Mouse (Mus musculus) mesoderm, embryonic 11.5 days (tissue): ENCODE measurements around the gene Rabgap1l.

Experiments
- DNase-seq: peaks from one replicate; pipeline ENCODE4 v3.0.0-alpha.2; 2012; ENCODE audit warnings: low read depth, low spot score

Rabgap1l gene

DNA sequence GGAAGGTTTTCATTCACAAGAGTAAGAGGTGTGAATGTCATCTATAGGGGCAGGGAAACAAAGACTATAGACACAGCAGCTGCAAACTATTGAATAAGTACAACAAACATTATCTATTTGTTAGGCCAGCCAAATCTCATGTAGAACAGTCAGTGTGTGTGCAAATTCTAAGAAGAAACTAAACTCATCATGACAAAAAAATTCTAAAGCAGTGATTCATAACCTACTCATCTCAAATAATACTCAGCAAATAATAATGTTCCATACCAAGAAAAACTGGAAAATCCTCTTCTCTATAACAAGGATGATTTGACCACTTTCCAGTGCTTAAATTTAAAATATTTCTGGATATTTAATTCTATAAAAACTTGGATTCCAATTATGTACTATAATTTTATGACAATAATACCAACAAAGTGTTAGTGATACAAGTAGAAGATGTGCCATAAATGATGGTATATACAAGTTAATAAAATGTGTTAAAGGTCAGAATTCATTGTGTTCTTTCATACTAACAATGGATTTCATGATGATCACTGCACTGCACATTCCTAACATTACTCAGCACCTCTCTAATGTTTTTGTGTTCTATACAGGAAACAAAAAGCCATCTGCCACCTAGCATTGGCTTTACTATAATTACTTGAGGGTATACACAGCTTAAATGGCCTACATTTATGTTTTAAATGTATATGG lies 196.6 kb downstream of the Rabgap1l start:
- no peak for DNase-seq

DNA sequence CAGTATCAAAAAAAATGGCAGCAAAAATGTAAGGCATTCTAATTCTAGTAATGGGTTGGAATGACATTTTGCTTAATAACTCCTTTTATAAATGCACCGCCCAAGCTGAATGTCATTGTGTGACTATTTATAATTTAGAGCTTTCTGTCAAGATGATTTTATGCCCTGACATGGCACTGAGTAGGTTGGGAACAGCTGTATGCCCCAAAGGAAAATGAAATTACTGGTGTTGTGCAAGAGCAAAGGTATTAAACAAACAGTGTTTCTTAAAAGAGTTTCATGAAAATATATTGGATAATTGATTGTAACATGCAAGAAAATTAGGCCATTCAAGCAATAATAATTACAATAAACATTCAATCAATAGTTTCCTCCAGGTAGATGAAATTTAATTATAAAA lies 198.4 kb downstream of the Rabgap1l start:
- no peak for DNase-seq

DNA sequence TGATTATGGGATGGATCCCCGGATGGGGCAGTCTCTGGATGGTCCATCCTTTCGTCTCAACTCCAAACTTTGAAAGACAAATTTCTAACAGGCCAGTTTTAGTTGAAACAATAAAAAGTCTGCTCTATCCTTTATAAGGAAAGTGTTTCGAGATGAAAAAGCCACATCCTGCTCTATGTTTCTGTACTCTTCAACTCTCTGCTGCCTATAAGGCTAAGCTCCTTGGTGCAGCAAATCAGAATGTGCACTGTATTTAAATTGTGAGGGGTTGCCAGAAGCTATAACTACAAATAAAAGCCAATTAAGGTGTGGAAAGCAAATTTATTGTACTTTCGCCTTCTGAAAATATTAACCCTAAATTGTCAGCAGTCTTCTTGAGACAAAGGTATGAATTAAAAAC lies 198.9 kb downstream of the Rabgap1l start:
- DNase-seq, result no peak

DNA sequence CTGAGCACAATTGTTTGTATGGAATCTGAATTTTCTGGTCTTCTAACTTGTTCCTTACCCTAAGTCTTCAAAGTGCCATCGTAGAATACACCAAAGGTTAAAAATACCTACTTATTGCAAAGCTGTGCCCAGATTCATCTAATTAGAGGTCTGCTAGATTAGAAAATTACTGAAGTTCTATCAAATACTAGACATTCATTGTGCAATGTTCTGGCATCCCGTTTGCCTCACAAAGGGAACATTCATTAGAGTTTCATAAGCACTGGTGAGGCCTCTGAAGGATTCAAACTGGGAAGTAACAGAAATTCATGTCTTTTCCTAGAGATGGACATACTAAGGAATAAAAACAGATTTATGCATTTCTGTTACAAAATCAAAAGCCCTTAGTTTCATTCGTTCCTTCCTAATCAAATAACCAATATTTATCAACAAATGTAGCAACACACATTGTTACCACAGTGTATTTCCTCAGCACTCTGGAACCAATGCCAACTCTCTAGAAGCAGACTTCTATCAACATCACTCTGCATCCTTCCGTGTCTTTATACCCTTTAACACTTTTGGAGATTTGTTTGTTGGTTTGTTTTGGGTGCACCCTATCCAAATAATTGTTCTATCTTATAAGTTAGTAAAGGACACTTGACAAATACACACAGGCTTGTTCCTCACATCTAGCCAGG lies 204.0 kb downstream of the Rabgap1l start:
- DNase-seq, result no peak

DNA sequence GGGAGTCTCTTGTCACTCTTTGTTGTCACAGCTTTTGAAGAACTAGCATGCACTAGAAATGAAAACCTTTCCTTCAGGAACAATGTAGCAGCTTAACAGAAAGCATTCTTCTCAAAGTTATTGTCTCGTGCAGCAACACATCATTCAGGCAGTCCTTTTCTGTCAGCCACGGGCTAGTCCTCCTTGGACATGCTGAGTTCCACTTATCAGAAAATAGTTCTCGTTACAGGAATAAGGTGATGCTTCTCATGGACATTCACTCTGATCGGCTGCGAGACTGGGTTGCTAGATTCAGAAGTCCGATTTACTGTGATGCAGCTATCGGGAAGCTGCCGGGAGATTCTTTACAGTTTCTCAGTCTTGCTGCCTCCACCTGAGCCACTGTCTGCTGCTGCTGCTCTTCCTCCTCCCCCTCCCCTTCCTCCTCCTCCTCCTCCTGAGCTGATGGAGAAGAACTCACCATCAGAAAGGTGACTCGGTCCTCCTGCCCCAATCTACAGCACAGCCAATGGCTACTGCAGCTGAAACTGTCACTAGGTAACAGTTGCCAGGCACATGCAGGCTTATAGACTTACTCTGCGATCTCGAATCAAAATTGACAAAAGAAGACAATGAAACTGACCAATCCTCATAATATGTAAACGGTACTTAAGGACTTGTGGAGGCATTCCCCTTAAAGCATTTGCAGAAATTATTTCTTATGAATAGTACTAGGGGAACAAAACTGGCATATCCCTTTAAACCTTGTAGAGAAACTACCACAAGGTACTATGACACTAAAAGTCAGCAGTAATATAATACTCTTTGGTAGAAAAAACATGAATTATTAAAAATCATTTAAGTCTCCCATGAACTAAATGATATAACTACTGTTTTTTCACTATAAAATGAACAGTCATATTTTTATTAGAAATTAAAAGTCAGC lies 213.4 kb downstream of the Rabgap1l start:
- DNase-seq, result no peak

DNA sequence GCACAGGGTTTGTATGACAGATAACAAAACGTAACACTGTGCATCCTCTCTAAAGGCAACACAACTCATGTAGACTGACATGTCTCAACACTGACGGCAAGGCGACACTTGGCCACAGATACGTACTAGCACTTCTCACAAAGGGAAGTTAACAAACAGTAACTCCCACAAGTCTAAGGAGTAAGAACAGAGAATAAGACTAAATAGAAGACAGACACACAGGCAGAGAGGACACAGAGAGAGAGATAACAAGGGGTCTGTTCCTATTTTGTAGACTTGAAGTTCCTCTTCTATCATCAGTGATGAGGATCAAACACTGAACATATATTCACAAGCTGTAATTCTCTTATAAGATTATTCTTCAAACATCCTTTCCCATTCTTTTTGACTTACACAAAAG lies 216.9 kb downstream of the Rabgap1l start:
- DNase-seq, result no peak

DNA sequence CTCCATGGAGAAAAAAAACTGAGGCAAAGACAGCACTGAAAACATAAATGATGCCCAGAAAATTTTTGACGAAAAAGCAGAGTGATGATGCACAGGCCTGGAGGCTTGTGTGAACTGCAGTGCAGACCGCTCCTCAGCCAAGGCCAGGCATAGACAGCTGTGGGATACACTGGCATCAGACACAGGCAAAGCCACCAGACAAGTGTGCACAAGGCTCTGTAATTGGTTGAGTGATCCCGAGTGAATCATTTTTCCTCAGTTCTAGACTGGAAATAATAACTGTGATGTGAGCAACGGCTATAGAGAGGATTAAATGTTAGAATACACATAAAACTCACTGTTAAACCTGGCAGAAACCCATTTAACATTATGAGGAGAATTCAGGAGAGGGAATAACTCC lies 219.0 kb downstream of the Rabgap1l start:
- DNase-seq, result no peak

DNA sequence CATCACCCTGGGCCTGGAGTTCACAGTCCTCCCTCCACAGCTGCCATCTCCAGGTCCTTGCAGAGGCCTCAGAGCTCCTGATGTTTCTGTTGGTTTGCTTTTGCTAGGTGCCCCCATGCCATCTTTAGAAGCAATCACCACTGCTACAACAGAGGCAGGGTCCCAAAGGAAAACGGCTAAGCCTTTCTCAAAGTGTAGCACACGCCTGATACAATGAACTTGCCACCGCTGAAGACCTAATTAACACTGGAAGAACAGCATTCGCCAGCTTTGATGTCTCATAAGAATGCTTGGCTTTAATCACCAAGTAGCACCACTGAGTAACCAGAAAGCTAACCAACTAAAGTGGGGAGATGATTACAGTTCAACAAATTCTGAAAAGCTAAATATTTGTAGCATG lies 226.6 kb downstream of the Rabgap1l start:
- no peak for DNase-seq

DNA sequence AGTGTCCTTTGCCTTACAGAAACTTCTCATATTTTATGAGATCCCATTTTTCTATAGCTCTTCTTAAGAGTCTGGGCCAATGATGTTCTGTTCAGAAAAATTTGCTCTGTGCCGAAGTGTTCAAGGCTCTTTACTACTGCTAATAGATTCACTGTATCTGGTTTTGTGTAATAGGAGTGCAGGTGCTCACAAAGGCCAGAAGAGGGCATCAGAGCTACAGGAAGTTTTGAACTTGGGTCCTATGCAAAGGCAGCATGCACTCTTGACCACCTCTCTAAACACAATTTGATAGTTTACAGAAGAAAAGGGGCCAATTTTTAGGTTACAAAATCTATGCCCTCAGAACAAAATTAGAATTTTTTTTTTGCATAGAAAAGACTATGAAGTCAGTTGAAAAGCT lies 231.6 kb downstream of the Rabgap1l start:
- peak; percentile 40 for DNase-seq

DNA sequence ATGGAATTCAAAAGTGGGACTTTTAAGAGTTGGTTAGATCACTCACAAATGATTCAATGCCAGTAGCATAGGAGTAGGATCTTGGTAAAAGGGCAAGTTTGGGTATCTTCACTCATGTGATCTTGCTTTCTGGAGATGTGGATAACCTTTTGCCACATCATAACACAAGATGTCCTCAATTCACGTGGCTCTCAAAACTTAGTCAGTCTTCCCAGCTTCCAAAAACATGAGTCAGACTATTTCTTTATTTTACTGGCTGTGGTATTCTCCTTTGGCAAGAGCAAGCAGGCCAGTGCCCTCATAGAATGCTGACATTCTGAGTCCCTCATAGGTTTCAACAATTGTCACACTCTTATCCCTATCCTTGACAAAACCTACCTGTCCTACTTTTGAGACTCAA lies 242.4 kb downstream of the Rabgap1l start:
- no peak for DNase-seq

DNA sequence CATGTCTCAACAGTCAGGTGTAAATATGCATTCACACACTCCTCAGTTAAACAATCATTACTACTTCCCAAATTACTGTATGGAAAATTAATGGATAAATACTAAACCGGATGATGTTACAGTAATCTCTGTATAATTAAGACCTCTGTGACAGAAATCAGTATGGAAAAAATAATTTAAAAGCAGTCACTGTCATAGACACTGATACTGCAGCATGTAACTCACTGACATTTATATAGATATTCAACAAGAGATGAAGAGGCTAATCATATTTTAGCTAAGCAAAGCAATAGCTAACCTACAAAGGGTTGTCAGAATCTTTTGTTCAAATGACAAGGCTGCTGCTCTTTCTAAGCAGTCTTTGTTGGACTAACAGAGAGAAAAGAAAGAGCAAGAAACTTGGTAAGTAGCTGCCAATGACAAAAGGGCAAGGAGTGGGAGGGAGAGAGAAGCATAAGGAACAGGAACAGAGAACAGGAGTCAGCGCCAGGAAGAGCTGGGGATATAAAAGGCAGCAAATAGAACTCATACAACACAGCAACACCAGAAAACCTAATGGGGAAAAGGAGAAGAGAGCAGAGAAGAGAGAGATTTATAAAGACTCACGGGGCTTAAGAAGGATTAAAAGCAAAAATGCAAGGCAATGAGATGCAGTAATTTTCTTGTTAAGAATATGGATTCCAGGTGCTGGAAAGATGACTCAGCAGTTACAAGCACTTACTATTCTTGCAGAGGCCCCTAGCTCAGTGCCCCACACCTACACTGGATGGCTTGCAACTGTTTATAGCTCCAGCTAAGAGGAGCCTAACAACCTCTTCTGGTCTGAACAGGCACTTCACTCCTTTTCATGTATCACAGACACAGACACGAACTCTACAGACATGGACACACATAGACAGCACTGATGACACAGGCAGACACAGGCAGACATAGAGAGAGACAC lies 244.8 kb downstream of the Rabgap1l start:
- no peak for DNase-seq

DNA sequence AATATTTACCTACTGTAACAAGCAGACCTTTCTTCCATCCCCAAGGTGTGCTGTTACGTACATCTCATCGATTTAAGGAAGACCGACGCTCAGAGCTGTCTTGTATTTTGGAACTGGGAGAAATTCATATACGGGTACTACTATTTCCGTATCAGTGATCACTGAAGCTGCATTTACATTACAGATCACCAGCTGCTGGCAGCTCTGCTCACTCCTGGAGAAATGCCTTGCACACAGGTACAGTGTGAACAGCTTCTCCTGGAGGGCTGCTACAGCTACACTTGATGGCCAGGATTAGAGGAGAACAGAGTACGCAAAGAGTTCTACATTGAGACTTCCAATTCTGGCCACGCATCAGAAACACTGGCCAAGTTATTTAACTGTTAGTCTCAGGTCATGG lies 257.4 kb downstream of the Rabgap1l start:
- no peak for DNase-seq

DNA sequence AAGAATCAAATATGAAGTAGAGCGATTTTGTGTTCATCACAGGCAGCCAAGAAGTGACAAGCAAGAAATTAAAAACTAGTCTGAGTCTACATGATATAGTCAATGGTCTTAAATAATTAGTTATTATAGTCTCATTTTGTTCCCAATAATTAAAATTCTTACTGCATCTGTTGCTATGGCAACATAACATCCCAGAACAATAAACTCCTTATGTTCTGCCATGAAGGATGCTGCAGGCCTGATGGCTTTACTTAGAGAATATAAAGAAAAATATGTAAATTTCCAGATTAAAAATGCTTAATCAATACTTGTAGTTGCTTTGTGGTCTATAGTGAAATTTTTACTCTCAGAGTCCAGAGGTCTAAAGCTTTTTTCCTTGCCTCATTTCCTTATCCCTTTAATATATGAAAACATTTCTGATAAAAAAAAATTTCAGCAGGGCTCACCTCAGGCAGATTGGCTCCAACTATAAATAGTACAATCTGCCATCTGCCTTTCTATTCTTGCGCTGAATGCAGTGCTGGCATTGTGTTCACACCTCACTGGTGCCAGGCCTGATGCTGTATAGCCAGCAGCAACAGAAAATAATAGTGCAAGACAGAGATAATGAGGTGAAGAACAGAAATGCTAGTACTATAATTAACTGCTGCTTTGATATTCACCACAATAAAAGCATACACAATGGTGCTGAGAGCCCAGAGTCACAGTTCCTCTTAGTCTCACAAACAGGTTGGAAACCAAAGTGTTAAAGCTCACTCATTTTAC lies 258.3 kb downstream of the Rabgap1l start:
- no peak for DNase-seq

DNA sequence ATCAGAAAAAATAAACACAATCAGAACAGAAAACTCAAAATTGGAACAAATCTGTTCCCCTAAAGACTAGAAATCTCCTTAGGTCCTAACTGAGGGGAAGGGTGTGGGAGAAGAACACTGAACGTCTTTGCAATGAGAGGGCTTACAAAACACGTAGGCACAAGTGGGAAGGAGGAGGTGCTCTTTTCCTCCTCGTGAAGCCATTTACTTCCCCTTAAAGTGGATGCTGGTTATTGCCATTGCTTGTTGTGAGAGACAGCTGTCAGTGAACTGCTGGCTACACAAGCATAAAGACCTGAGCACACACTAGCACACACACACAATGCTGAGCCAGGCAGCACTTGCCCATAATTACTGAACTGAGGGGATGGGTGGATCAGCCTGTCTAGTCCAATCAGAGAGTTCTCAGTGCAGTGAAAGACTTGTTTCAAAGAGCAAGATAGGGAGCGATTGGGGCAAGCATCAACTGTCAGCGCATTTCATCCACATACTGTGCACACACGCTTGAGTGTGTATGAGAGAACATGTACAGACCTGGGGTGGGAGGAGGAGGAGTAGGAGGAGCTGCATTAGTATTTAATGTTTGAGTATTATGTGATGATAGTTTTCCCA lies 259.7 kb downstream of the Rabgap1l start:
- DNase-seq, result no peak

DNA sequence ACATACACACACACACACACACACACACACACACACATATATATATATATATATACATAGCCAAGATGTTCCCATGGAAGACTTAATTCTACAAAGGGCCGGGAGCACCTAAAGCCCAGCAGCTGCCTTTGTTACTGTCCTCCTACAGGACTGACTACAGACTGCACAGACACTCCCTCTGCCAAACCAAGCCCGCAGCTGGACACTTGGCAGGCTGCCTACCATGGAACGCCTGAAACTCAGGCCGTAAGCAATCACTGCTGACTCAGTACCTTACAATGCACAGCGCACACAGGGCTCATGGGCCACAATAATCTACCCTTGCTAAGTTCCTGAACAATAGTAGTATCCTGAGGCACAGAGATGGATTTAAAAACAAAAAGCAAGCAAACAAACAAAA lies 261.6 kb downstream of the Rabgap1l start:
- no peak for DNase-seq

DNA sequence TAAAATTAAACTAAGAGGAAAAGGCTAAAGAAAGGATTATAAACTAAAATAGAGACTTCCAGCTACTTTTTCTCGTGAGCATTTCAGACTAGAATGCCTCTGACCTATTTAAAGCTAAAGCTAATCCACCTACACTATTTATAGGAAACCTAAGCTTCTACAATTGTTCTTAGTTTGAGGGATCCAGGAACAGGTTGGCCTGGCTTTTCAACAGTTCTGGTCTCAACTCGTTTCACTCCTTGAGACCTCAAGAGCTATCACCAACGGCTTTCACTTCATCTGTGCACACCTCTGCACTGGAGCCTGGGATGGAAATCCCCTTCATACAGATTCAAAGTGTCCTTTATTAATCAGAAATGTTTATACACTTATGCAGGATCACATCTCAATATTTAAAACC lies 271.1 kb downstream of the Rabgap1l start:
- DNase-seq, result no peak

DNA sequence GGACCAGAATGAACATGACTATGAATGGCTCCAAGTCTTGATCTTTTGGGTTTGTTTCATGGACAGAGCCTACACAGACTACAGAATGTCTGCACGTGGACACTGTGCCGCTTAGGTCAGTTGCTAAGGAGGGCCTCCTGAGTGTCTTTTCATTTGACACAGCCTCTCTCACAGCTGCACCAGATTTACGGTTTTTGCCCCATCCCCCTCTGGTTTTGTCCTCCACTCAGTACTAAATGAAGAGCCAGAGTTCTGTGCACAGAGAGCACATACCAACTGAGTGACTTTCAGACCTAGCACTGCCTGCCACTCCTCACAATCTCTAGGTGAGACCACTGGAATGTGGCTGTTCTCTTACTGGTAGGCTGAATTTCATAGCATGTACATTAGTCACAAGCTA lies 272.3 kb downstream of the Rabgap1l start:
- DNase-seq, result peak; percentile 50

DNA sequence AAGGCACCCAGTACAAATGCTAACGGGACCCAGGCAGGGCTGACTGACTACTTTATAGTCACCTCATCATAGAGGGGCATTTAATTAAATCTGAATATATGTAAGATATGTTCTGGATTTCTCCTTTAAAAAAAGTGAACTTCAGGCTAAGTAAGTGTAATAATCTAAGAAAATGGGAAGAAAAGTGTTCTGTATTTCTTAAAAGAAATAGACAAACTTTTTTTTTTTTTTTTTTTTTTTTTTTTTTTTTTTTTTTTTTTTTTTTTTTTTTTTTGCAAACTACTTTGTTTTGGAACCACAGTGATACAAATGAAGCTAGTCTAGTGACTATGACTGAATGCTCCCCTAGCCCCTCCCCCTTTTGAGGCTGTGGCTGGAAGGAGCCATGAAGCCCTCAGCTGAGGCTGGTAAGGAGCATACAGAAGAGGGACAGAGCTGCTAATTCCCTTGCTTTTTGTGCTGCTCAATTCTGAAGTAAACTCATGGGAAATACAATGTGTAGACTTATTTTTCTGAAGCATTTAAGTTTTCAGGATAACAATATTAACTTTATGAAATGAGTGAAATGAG lies 273.0 kb downstream of the Rabgap1l start:
- DNase-seq, result no peak

DNA sequence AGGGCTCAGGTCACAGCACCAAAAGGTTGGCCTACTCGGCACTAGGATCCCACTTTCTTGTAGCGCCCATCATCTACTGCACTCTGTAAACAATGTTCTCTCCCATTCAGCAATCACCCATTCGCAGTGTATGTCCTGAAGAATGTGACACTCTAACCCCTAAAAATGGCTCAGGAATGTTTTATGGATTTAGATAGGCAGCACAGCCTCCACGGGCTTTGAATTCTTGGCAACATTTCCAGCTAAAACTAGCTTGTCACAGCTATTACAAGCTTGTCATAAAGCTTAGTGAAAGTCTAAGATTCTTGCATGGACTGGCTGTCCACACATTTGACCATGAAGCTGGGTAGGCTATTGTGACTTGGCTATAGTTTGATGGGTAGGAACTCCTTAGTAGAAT lies 274.5 kb downstream of the Rabgap1l start:
- DNase-seq, result no peak

DNA sequence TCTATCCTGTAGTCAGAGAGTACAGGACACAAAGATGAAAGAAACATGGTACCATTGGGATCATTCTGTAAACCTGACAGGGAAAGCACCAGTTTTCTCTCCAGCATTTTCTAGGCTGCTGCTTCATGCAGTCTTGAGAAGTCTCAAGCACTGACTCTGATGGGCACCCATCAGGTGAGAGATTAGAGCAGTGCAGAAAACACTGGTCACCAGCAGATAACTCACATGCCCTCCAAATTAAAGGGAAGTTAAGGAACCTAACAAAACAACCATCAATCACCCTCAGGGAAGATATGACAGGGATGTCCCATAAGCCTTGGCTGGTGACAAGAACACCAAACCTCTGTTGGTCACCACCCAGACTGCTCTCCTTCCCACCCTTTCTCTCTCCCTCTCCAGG lies 285.2 kb downstream of the Rabgap1l start:
- DNase-seq, result no peak
